Mouse (Mus musculus) liver, embryonic 14.5 days (tissue): Measurements from ENCODE around the gene Ccer2.

Source experiments
- CTCF ChIP-seq: IDR thresholded peaks from 2 replicates; pipeline ENCODE4 v1.5.1; 2016; ENCODE audit warnings: antibody characterized with exemption, low read depth, control low read depth
- EP300 ChIP-seq: IDR thresholded peaks from 2 replicates; pipeline ENCODE4 v1.6.1; 2016; ENCODE audit warnings: antibody characterized with exemption, low read depth

DNA sequence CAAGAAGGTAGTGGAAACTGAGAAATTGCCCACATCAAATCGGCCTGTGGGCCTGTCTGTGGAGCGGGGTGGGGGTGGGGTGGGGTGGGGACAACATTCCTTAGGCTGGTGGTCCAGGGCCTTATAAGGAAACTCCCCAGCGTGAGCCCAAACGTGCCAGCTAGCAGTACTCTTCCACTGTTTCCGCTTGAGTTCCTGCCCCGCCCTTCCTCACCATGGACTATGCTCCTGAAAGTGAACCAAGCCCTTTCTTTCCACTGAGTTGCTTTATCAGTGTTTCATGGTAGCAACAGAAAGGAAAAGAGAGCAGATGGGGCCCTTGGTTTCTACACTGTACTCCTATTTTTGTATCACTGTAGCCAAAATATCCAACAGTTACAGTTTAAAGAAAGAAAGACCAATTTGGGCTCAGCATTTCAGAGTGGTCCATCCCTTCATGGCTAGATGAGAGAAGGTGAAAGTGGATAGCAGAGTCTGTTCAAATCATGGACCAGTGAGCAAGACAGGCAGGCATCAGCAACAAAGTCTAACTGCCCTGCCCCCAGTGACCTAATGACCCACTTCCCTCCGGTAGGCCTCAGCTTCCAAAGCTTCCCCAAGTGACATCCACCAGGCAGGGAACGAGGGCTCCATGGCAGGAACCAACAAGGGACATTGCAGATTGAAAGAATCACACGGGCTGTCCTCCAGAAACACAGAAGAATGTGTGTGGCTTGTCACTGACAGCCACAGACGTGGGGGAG lies 47.0 kb downstream of the Ccer2 start:
- TF ChIP-seq EP300 (no peak), CTCF (no peak)
